Mouse (Mus musculus) hindbrain, embryonic 15.5 days (tissue): ENCODE measurements around the gene Med22. TPM values are rescaled to one million over a fixed set of nuclear protein-coding genes. Genes with fewer than 3 reads are reported as not detected.

ENCODE experiments used
- ATAC-seq: fragments of 200-750 bp; cut with Nextera tagmentation; 2 replicates; pipeline ENCODE4 v1.8.0; 2017; ENCODE audit warnings: low read depth, moderate number of reproducible peaks, moderate TSS enrichment; ENCODE audit not compliant: low FRiP score
- H3K27ac ChIP-seq: fragments of 300-500 bp; sonication (generic); replicated peaks from 2 replicates; pipeline ENCODE4 v1.5.1; 2015; ENCODE audit warnings: mild to moderate bottlenecking, inconsistent platforms
- H3K27me3 ChIP-seq: fragments of 300-500 bp; sonication (generic); 2 replicates; pipeline ENCODE4 v1.6.1; 2015; ENCODE audit warnings: control low read depth, inconsistent platforms
- H3K36me3 ChIP-seq: fragments of 300-500 bp; sonication (generic); 2 replicates; pipeline ENCODE4 v1.6.1; 2015; ENCODE audit warnings: control low read depth, inconsistent platforms
- H3K4me1 ChIP-seq: fragments of 300-500 bp; sonication (generic); replicated peaks from 2 replicates; pipeline ENCODE4 v1.6.1; 2015; ENCODE audit warnings: control low read depth, inconsistent platforms
- H3K4me2 ChIP-seq: fragments of 300-500 bp; sonication (generic); 2 replicates; pipeline ENCODE4 v1.6.1; 2015; ENCODE audit warnings: moderate library complexity, mild to moderate bottlenecking, inconsistent platforms
- H3K4me3 ChIP-seq: fragments of 300-500 bp; sonication (generic); 2 replicates; pipeline ENCODE4 v1.5.1; 2015; ENCODE audit warnings: mild to moderate bottlenecking, inconsistent platforms
- H3K9ac ChIP-seq: fragments of 300-500 bp; sonication (generic); 2 replicates; pipeline ENCODE4 v1.6.1; 2015; ENCODE audit warnings: inconsistent platforms
- H3K9me3 ChIP-seq: fragments of 300-500 bp; sonication (generic); 2 replicates; pipeline ENCODE4 v1.6.1; 2016; ENCODE audit warnings: control low read depth, inconsistent platforms
- WGBS: fragments of 180-500 bp; shearing (Covaris S2); methylation state at CpG from one replicate; pipeline ENCODE4 v1.1.7; 2015; 5-methylcytosine and 5-hydroxymethylcytosine counted together
- polyA plus RNA-seq: library from polyadenylated mRNA; unstranded; fragments of >200 nt; fragmentation: Nextera tagmentation; extraction: Ambion mirVana; gene quantifications from 2 replicates; pipeline ENCODE4 v1.2.1, GENCODE M21; 2015

Gene Med22
- polyA plus RNA-seq, 1 experiment from 2014 or later, result 126 TPM

DNA sequence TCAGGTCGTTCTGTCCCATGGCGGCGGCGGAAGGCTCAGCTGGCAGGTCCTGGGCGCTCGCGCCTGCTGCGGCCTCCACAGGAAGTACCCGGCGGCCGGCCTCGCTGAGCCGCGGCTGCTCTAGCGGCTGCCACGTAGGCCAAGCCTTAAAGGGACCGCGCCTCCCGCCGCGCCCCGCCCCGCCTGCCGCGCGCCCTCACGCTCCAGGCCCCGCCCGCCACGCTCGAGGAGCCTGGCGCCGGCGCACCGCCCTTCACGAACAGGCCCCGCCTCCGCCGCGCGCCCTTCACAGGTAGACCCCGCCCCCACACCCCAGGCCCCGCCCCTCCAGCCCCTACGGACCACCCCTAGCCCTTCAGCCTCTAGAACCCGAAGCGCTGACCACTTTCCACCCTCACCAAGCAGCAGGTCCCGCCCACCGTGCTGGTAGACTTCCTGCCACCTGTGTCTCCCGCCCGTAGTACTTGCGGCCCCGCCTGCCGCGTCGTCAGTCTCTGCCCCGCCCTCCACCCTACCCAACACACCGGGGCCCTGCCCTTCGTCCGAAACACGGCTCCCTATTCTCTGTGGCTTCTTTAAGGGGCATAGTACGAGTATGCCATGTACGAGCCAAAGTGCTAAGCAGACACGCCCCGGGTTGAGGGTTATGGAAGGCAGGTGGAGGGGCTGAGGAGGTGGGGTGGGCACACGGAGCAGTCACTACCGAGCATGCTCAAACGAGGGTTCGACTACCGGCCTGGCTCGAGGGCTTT, 23.0 kb upstream of the Med22 start, which contains the start of the genes Surf4 and Stkld1:
TSS of gene Surf4 (minus strand) at position 625 of the 752 bp plus-strand sequence.
TSS of gene Stkld1 (plus strand) at position 744 of the 752 bp plus-strand sequence.
- Histone ChIP-seq H3K4me2 (peak within 1 kb of the TSS; percentile 79), H3K4me1 (peaks cover 25% of the 10 kb centered on the region), H3K36me3 (peaks cover 11% of the 10 kb centered on the region), H3K9ac (peak within 1 kb of the TSS; percentile 96), H3K4me3 (peak within 1 kb of the TSS; percentile 89), H3K27me3 (no peaks in the 10 kb centered on the region), H3K9me3 (no peaks in the 10 kb centered on the region), H3K27ac (peak within 1 kb of the TSS; percentile 79)
- peak; percentile 96 for ATAC-seq
- WGBS, result 1% methylated on average over 58 of the region's 70 CpGs

DNA sequence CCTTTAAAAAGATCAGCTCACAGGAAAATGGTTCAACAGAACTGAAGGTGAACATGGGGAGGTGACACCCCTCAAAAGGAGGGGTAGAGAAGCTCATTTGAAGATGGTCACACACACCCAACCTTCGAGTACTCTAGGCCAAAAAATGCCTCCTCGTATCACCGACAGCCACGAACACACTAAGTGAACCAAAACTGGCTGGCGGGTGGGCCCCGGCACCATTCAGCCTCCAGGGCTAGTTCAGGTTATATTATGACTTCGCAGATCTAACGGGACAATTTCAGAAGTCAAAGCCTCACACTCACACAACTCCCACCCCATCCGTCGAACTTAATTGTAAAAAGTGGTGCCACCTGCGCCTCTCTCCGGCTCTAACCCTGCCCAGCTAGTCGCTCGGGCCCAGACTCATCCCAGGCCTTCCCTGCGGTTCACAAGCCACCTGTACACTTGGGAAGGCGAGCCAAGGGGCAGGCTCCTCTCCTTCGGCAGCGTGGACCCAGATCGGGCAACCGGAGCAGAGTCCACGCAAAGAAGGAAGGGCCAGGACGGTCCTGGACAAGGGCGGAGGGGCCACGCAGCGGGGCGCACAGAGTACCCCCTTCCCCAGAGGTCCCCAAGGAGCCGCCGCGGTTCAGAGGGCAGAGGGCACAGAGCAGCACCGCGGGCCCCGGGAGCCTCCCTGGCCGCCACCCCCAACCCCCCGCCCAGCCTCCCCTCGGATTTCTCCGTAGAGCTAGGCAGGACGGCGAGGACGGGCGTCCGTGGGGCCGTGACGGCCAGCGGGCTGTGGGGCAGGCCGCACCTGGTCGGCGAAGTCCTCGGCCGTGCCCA, 22.2 kb upstream of the Med22 start:
- H3K9ac ChIP-seq, result peak overlapping the region; percentile 96
- peaks cover 25% of the 10 kb centered on the region for H3K4me1 ChIP-seq
- no peaks in the 10 kb centered on the region for H3K9me3 ChIP-seq
- ATAC-seq, result no peak
- WGBS, result 3% methylated on average over 38 of the region's 49 CpGs
- H3K4me3 ChIP-seq, result peak overlapping the region; percentile 89
- peak overlapping the region; percentile 79 for H3K4me2 ChIP-seq
- H3K36me3 ChIP-seq, result peaks cover 16% of the 10 kb centered on the region
- H3K27me3 ChIP-seq, result no peaks in the 10 kb centered on the region
- peak overlapping the region; percentile 79 for H3K27ac ChIP-seq

DNA sequence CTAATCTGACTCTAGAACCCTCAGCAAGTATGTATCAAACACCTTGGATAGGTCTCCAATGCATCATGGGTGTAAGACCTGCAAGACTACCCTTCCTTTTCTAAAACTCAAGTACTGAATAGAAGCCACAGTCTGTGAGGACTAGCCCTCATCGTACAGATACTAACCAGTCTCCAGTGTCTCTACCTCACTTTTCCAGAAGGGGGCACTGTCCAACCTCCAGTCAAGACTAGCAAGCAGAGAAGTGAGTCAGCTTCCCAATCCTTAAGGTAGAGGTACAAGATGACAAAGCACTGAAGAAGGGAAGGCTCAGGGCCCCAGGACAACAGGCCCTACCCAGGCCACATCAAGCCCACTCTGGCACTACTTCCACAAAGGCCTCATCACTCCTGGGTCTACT, 19.9 kb upstream of the Med22 start:
- Histone ChIP-seq H3K9ac (no peak overlapping the region), H3K27ac (no peak overlapping the region), H3K4me3 (no peak overlapping the region), H3K9me3 (no peaks in the 10 kb centered on the region), H3K4me1 (peaks cover 25% of the 10 kb centered on the region), H3K27me3 (no peaks in the 10 kb centered on the region), H3K36me3 (peaks cover 35% of the 10 kb centered on the region), H3K4me2 (no peak overlapping the region)
- no peak for ATAC-seq
- WGBS, result 33% methylated on average over 1 of the region's 1 CpGs

DNA sequence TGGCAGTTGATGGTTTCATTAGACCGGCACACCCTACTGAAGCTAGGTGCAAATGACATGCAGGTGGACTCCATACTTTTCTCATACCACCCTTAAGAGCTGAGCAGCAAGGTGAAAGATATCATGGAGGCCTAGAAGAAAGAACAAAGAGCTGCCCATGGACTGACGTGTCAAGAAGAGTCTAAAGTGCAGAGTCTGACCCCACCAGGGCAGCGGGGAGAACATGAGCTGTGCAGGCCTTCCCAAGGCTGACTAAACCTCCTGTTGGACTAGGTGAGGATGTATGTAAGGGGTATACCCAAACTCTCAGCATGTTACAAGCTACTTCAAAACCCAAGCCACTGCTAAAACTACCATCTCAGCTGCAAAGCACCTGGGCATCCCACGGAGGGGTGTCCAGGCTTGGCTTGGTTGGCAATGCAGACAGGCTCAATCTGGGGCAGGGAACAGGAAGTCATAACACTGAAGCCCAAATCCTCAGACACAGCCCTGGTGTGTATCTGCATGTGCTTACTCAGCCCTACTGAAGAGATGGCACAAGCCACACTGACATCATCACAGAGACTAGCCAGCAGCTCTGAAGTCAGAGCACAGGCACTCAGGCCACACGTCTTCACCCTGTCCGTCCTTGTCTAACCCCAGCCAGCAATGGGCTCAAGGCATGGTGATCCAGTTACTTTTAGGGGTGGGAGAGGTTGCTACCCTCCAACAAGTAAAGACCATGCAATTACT, 17.4 kb upstream of the Med22 start:
- Histone ChIP-seq H3K4me2 (no peak overlapping the region), H3K9ac (no peak overlapping the region), H3K4me3 (no peak overlapping the region), H3K36me3 (peaks cover 58% of the 10 kb centered on the region), H3K27ac (no peak overlapping the region), H3K27me3 (no peaks in the 10 kb centered on the region), H3K4me1 (peaks cover 25% of the 10 kb centered on the region), H3K9me3 (no peaks in the 10 kb centered on the region)
- 91% methylated on average over 6 of the region's 6 CpGs for WGBS
- no peak for ATAC-seq

DNA sequence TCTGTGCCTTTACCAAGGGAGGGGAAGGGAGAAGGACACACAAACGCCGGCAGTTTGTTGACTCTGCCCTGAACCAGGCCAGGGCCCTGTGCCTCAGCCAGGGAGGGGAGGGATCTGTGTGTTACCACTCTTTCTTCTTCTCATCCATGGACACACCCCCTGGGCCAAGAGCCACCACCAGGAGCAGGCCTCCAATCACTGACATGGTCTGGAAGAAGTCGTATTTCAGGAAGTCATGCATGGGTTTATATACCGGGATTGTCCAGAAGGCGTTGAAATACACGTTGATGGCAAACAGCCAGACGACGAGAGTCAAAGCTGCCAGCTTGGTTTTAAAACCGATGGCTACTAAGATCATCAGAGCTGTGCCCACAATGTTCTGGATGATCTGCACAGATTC, 11.3 kb upstream of the Med22 start:
- Histone ChIP-seq H3K27ac (no peak overlapping the region), H3K4me1 (peaks cover 18% of the 10 kb centered on the region), H3K4me2 (no peak overlapping the region), H3K36me3 (peaks cover 88% of the 10 kb centered on the region), H3K9ac (no peak overlapping the region), H3K9me3 (no peaks in the 10 kb centered on the region), H3K4me3 (no peak overlapping the region), H3K27me3 (no peaks in the 10 kb centered on the region)
- WGBS, result 84% methylated on average over 9 of the region's 9 CpGs
- ATAC-seq, result no peak

DNA sequence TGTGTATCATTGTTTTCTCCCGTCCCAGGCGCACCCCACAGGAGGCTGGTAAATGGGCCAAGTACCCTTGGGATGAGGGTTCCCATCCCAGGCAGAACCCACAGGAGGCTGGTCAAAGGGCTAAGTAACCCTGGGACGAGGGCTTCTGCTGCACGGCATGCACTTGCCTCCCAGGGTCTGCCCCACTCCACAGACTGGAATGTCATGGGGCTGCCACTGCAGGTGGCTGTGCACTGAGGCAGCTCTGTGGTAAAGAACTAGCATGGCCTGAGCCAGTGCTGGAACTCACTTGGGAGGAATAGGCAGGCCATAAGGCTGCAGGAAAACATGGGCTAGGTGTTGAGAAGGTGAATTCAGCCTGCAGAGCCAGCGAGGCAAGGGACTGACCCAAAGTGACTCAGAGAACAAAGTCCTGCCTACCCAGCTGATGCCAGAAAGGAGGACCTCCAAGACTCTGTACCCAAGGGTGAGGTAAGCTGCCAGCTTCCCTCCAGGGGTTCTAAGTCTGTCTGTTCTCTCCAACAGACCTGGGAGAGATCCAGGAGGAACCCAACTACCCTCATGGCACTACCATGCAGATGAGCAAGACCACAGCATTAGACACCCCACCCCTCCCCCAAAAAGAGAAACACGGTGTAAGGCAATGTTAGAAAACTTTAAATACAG, 9.8 kb upstream of the Med22 start:
- no peak for ATAC-seq
- H3K4me2 ChIP-seq, result no peak overlapping the region
- H3K9ac ChIP-seq, result no peak overlapping the region
- 86% methylated on average over 6 of the region's 6 CpGs for WGBS
- peaks cover 25% of the 10 kb centered on the region for H3K4me1 ChIP-seq
- no peaks in the 10 kb centered on the region for H3K27me3 ChIP-seq
- H3K27ac ChIP-seq, result no peak overlapping the region
- H3K36me3 ChIP-seq, result peaks cover 74% of the 10 kb centered on the region
- no peak overlapping the region for H3K4me3 ChIP-seq
- no peaks in the 10 kb centered on the region for H3K9me3 ChIP-seq

DNA sequence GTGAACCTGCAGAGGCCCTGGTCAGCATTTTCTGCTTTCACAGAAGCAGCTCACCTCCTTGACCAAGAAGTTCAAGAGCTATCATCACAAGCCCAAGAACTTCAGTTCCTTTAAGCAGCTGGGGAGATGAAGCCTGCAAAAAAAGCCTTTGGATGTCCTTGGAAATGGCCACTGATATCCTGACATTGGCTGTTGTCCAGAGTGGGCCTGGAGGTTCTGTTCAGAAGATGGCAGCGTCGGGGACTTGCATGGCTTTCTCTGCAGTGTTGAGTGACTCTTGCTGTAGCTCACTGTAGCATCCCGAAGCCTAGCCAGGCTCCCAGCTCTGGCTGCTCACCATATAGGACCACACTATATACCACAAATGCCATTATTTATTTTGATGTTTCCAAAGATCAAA, 9.2 kb upstream of the Med22 start:
- peaks cover 69% of the 10 kb centered on the region for H3K36me3 ChIP-seq
- ATAC-seq, result no peak
- H3K27ac ChIP-seq, result no peak overlapping the region
- H3K4me3 ChIP-seq, result no peak overlapping the region
- H3K9me3 ChIP-seq, result no peaks in the 10 kb centered on the region
- 91% methylated on average over 3 of the region's 3 CpGs for WGBS
- peaks cover 32% of the 10 kb centered on the region for H3K4me1 ChIP-seq
- H3K9ac ChIP-seq, result no peak overlapping the region
- no peak overlapping the region for H3K4me2 ChIP-seq
- no peaks in the 10 kb centered on the region for H3K27me3 ChIP-seq

DNA sequence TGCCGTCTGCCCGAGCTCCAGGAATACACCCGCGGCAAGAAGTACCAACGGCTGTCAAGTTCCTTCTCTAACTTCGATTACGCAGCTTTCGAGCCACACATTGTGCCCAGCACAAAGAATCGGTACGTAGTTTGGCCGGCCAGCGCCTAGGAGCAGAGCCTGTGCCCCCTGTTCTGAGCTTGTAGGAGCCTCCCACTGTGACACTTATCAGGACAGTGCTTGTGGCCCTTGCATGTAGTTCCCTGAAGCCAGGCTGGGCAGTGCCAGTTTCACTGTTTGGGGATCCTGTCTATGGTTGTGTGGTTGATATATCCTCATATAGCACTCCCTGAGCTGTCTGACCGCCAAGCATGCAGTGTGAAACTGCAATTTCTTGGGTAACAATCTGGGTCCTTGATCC, 6.3 kb upstream of the Med22 start:
- ATAC-seq, result no peak
- 2% methylated on average over 13 of the region's 13 CpGs for WGBS
- H3K4me2 ChIP-seq, result peak overlapping the region; percentile 94
- H3K9ac ChIP-seq, result peak overlapping the region; percentile 82
- peaks cover 66% of the 10 kb centered on the region for H3K36me3 ChIP-seq
- H3K27ac ChIP-seq, result peak overlapping the region; percentile 89
- peak overlapping the region; percentile 85 for H3K4me3 ChIP-seq
- no peaks in the 10 kb centered on the region for H3K27me3 ChIP-seq
- H3K9me3 ChIP-seq, result no peaks in the 10 kb centered on the region
- peaks cover 46% of the 10 kb centered on the region for H3K4me1 ChIP-seq

DNA sequence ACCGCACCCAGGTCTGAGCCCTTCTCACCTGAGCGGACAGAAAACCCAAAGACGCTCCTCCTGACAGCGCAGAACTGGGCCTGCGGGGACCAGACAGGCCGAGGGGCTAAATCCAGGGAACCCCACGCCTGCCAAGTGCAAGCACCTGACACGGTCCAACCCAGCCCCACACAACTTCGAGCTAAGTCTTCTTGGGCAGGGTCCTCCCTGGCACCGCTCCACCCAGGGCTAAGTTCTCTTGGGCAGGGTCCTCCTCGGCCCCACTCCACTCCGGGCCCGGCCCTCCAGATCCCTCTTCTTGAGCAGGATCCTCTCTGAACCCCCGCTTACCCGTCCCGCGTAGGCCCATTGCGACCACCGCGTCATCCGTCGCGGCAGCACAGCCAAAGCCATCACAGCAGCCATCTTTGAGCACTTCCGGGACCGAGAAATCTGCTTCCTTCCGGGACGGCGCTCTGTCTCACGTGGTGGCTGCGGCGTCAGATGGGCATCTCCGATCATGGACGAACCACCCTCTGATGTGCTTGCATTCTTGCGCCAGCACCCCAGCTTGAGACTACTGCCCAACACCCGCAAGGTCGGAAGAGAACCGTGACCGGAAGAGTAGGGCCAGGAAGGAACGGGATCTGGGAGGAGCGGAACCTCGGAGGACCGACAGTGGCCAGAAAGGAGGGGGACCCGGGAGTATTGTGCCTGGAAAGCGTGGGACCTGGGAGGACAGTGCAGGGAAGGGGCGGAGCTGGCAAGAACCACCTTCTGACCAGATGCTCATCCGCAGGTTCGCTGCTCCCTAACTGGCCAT, 5.7 kb upstream of the Med22 start, which contains the start of the genes Surf2 and Surf1:
TSS of gene Surf2 (plus strand) at position 441 of the 802 bp plus-strand sequence.
TSS of gene Surf1 (minus strand) at position 604 of the 802 bp plus-strand sequence.
- Histone ChIP-seq H3K4me1 (peaks cover 49% of the 10 kb centered on the region), H3K4me3 (peak within 1 kb of the TSS; percentile 85), H3K27me3 (no peaks in the 10 kb centered on the region), H3K9ac (peak within 1 kb of the TSS; percentile 82), H3K9me3 (no peaks in the 10 kb centered on the region), H3K4me2 (peak within 1 kb of the TSS; percentile 94), H3K36me3 (peaks cover 60% of the 10 kb centered on the region), H3K27ac (peak within 1 kb of the TSS; percentile 89)
- WGBS, result 1% methylated on average over 47 of the region's 47 CpGs
- peak; percentile 85 for ATAC-seq

DNA sequence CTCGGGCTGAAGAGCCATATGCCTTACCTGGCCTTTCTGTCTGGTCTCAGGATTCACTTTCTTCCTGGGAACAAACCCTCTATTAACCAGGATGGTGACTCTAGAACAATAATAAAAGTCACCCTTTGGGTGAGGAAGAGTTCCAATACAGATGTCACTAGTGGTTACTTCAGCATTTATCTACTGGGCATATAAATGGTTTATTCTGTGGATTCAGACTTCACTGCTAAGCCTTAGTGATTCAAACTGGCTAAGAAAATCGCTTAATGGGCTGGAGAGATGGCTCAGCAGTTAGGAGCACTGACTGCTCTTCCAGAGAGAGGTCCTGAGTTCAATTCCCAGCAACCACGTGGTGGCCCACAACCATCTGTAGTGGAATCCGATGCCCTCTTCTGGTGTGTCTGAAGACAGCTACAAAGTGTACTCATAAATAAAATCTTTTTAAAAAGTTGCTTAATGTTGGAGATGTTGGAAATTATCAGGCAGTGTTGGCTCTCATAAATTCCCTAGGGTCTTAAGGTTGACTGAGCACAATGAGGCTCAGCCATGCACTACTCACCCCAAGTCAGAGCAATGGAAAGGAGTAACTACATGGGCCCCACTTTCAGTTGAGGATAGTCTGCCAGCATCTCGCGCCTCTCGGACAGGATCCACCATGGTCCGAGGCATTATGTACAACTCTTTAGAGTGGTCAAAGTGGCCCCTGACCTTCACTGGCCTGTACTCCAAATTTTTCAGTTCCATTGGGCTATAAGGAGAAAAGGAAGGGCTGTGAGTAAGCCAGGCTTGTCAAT, 3.9 kb upstream of the Med22 start:
- Histone ChIP-seq H3K27ac (no peak overlapping the region), H3K9me3 (no peaks in the 10 kb centered on the region), H3K4me2 (peak overlapping the region; percentile 94; the same call in 1 of the 2 replicates), H3K27me3 (no peaks in the 10 kb centered on the region), H3K4me1 (peaks cover 54% of the 10 kb centered on the region), H3K36me3 (peaks cover 42% of the 10 kb centered on the region), H3K9ac (no peak overlapping the region), H3K4me3 (no peak overlapping the region)
- ATAC-seq, result no peak
- WGBS, result 63% methylated on average over 8 of the region's 8 CpGs
